Mouse (Mus musculus) liver, embryonic 16.5 days (tissue): Measurements from ENCODE around the gene Igf2bp3. TPM values are rescaled to one million over a fixed set of nuclear protein-coding genes. Genes with fewer than 3 reads are reported as not detected.

Experiments used
- ATAC-seq: fragments of 200-750 bp; cut with Nextera tagmentation; 2 replicates; pipeline ENCODE4 v1.8.0; 2017; ENCODE audit warnings: low read depth, mild to moderate bottlenecking, moderate number of reproducible peaks, moderate library complexity
- H3K27ac ChIP-seq: fragments of 300-500 bp; sonication (generic); 2 replicates; pipeline ENCODE4 v1.5.1; 2014; ENCODE audit warnings: mild to moderate bottlenecking, low read length
- H3K27me3 ChIP-seq: fragments of 300-500 bp; sonication (generic); 2 replicates; pipeline ENCODE4 v1.6.1; 2014; ENCODE audit warnings: low read depth, low read length, mixed read lengths; ENCODE audit not compliant: control insufficient read depth, insufficient read depth
- H3K36me3 ChIP-seq: fragments of 300-500 bp; sonication (generic); 2 replicates; pipeline ENCODE4 v1.6.1; 2014; ENCODE audit warnings: mild to moderate bottlenecking; ENCODE audit not compliant: control insufficient read depth, insufficient read depth
- H3K4me1 ChIP-seq: fragments of 300-500 bp; sonication (generic); 2 replicates; pipeline ENCODE4 v1.6.1; 2014; ENCODE audit warnings: low read depth, low read length, mixed read lengths; ENCODE audit not compliant: control insufficient read depth
- H3K4me2 ChIP-seq: fragments of 300-500 bp; sonication (generic); 2 replicates; pipeline ENCODE4 v1.6.1; 2014; ENCODE audit warnings: low read depth, low read length, mixed read lengths
- H3K4me3 ChIP-seq: fragments of 300-500 bp; sonication (generic); 2 replicates; pipeline ENCODE4 v1.5.1; 2014; ENCODE audit warnings: low read depth, mild to moderate bottlenecking, low read length
- H3K9ac ChIP-seq: fragments of 300-500 bp; sonication (generic); 2 replicates; pipeline ENCODE4 v1.6.1; 2014; ENCODE audit warnings: low read depth, low read length
- H3K9me3 ChIP-seq: fragments of 300-500 bp; sonication (generic); replicated peaks from 2 replicates; pipeline ENCODE4 v1.6.1; 2016; ENCODE audit warnings: low read length; ENCODE audit not compliant: control insufficient read depth
- WGBS: fragments of 180-500 bp; shearing (Covaris S2); extraction: QIAGEN DNeasy Blood & Tissue Kit; methylation state at CpG from one replicate; pipeline ENCODE4 v1.1.7; 2014; ENCODE audit not compliant: insufficient replicate concordance; 5-methylcytosine and 5-hydroxymethylcytosine counted together
- polyA plus RNA-seq: library from polyadenylated mRNA; unstranded; fragments of >200 nt; fragmentation: Nextera tagmentation; extraction: Ambion mirVana; gene quantifications from 2 replicates; pipeline ENCODE4 v1.2.1, GENCODE M21; 2015

Igf2bp3 gene
- polyA plus RNA-seq, 1 experiment from 2014 or later = 17.9 TPM

- peak; percentile 67 for ATAC-seq
- Histone ChIP-seq H3K27ac (no peak overlapping the region), H3K27me3 (no peaks in the 10 kb centered on the region), H3K4me1 (peaks cover 4% of the 10 kb centered on the region), H3K36me3 (no peaks in the 10 kb centered on the region), H3K9ac (no peak overlapping the region), H3K9me3 (no peaks in the 10 kb centered on the region), H3K4me3 (no peak overlapping the region), H3K4me2 (no peak overlapping the region)
- 53% methylated on average over 11 of the region's 11 CpGs for WGBS
Measured at GRCm38 (mm10) chr6:49224923-49225727, 10.4 kb upstream of the Igf2bp3 start.

DNA sequence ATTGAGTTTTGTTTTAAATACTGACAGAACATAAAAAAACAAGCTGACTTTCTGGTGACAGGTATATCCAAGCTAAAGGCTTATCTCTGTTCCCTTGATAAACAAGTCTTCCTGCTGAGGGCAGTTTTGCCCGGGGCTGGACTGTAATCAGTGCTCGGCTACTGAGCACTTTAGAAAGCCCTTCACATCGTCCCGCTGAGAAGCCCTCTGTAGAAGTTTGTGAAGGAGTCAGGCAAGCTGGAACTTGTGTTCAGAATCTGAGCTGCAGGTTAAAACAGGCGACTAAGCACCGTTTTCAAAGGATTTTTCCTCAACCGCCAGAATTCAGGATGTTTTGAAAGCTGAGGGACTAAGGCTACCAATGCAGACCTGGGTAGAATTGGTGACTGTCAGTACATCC lies 7.1 kb upstream of the Igf2bp3 start:
- H3K36me3 ChIP-seq = no peaks in the 10 kb centered on the region
- no peaks in the 10 kb centered on the region for H3K9me3 ChIP-seq
- 7% methylated on average over 7 of the region's 7 CpGs for WGBS
- no peak overlapping the region for H3K27ac ChIP-seq
- peaks cover 9% of the 10 kb centered on the region for H3K4me1 ChIP-seq
- ATAC-seq = no peak
- no peak overlapping the region for H3K9ac ChIP-seq
- no peaks in the 10 kb centered on the region for H3K27me3 ChIP-seq
- no peak overlapping the region for H3K4me3 ChIP-seq
- H3K4me2 ChIP-seq = no peak overlapping the region

DNA sequence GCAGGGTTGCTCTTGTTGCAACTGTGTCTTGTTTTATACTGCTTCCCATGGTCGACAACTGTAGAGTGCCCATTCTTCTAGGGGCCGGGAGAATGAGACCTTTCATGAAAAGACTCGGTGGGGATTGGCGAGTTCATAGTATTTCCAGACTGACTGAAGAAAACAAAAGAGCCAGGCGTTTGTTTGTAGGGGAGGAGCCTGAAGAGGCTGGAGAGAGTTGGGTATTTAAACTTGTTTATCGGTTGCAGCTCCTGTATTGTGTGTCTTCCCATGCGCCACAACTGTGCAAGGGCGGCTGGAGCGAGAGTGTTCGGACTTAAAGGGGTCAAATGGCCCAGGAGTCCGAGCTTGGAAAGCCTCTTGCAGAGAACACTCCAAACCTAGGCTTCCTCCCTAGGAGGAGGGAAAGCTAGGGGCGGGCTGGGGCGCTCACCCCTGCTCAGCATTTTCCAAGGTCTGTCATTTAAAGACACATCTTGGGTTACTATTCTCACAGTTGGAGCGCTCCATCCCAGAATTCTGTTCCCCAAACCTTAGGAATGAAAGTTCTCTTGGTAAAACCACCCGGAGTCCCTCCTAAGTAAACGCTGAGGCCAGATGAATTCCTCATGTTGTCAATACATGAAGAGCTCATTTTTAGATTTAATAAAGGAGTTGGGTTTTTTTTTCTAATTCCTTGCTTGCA lies 5.3 kb upstream of the Igf2bp3 start:
- Histone ChIP-seq H3K4me1 (peaks cover 9% of the 10 kb centered on the region), H3K36me3 (no peaks in the 10 kb centered on the region), H3K9ac (peak overlapping the region; percentile 49), H3K27ac (peak overlapping the region; percentile 69), H3K4me2 (peak overlapping the region; percentile 81), H3K9me3 (no peaks in the 10 kb centered on the region), H3K27me3 (no peaks in the 10 kb centered on the region), H3K4me3 (peak overlapping the region; percentile 56)
- 5% methylated on average over 16 of the region's 16 CpGs for WGBS
- ATAC-seq = no peak

GRCm38 (mm10) chr6:49219001-49219560 lies 4.3 kb upstream of the Igf2bp3 start:
- Histone ChIP-seq H3K27me3 (no peaks in the 10 kb centered on the region), H3K27ac (no peak overlapping the region), H3K9me3 (no peaks in the 10 kb centered on the region), H3K4me1 (peaks cover 9% of the 10 kb centered on the region), H3K4me3 (no peak overlapping the region), H3K9ac (no peak overlapping the region), H3K36me3 (no peaks in the 10 kb centered on the region), H3K4me2 (no peak overlapping the region)
- no peak for ATAC-seq
- WGBS = 4% methylated on average over 4 of the region's 4 CpGs

DNA sequence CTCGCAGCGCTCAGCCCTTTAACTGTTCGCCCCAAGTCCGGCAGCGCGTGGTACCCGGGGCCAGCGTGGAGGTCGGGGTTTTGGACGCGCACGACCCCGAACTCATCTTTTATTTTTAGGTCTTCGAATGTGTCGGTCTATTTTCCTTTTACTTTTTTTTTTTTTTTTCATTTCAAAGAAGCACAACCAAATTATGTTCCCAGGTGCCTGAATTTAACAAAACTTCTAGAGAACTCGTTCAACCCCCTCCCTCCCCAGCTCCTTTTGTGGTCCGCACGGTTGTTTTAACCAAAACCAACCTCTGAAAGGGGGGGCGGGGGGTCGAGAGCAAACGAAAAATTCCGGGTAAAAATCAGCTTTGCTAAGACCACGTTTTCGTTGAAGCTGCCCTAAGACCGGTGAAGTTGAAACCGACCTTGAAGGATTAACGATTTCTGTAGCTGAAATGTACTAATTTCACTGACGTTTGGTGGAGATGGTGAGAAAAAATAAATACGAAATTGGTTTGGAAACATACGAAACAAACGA lies 3.6 kb upstream of the Igf2bp3 start:
- peak overlapping the region; percentile 79 for H3K9ac ChIP-seq
- H3K9me3 ChIP-seq = no peaks in the 10 kb centered on the region
- no peak for ATAC-seq
- H3K36me3 ChIP-seq = no peaks in the 10 kb centered on the region
- under 1% methylated on average over 31 of the region's 31 CpGs for WGBS
- peak overlapping the region; percentile 65 for H3K4me2 ChIP-seq
- H3K27me3 ChIP-seq = no peaks in the 10 kb centered on the region
- H3K27ac ChIP-seq = peak overlapping the region; percentile 69
- peaks cover 13% of the 10 kb centered on the region for H3K4me1 ChIP-seq
- peak overlapping the region; percentile 80 for H3K4me3 ChIP-seq

DNA sequence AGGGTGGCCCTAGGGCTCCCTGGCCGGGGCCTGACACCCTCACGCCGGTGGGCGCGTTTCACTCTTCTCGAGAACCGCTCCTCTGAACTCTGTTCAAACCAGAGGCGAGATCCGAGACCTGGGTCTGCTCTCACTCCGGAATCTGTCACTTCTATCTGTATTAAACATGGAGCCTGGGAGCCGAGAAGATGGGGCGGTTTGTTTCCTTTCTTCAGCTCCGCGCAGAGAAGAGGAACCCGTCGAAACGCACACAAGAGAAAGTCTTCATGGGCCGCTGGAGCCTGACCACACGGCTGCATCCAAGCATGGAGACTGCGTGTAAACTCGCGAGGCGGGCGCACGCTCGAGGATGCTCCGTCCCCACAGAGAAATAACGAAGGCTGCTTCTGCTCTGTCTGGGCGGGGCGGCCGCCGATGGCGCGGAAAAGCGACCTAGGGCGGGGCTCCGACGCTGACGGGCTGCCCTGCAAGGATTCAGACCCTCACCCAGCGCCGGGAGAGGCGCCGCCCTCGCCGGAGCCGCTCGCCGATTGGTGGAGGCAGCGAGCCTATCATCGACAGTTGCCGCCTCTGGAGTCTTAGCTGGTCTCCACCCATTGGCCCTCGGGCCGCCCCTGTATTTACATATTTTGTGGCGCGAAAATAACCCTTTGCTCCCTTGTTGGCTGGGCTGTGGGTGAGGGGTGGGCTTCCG lies 3.0 kb upstream of the Igf2bp3 start:
- H3K4me2 ChIP-seq = peak overlapping the region; percentile 65
- no peaks in the 10 kb centered on the region for H3K27me3 ChIP-seq
- peak overlapping the region; percentile 79 for H3K9ac ChIP-seq
- no peaks in the 10 kb centered on the region for H3K9me3 ChIP-seq
- WGBS = under 1% methylated on average over 56 of the region's 56 CpGs
- H3K27ac ChIP-seq = peak overlapping the region; percentile 99
- ATAC-seq = peak; percentile 89
- H3K4me1 ChIP-seq = peaks cover 19% of the 10 kb centered on the region
- peak overlapping the region; percentile 80 for H3K4me3 ChIP-seq
- H3K36me3 ChIP-seq = no peaks in the 10 kb centered on the region

DNA sequence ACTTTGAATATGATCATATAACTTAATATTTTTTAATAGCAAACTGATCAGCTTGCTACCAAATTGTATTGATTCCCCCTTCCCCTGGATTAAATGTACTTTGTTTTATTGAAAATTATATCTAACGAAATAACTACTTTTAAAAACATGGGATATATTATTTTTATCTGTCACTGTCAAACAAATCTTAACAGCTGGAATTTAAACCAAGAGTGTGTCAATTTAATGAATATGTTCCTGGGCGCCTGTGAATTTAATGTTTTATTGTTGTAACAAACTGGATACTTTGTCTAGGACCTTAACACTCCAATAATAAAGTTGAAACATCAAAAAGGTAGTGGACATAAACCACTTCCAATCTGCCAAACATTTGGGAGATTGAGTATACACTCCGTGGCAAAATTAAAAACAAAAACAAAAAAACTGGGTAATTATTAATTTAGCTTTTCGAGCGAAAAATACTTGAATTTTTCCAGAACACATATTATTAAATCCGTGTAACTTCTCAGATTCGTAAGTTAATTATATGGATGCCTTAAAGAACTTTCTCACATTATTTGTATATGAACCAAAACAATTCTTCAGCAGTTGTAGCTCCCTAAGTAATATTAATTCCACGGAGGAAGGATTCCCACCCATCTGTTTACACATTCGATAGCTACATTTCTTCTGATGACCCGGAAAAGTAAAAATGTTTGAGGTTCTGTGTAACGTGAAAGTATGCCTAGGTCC lies 2.2 kb upstream of the Igf2bp3 start:
- Histone ChIP-seq H3K36me3 (no peaks in the 10 kb centered on the region), H3K4me1 (peaks cover 23% of the 10 kb centered on the region), H3K27me3 (no peaks in the 10 kb centered on the region), H3K9ac (peak overlapping the region; percentile 73), H3K4me3 (peak overlapping the region; percentile 80), H3K4me2 (peak overlapping the region; percentile 57), H3K27ac (peak overlapping the region; percentile 99), H3K9me3 (no peaks in the 10 kb centered on the region)
- ATAC-seq = no peak
- WGBS = 1% methylated on average over 11 of the region's 11 CpGs
